Mouse (Mus musculus): ENCODE data around the gene Sppl2b. TPM values are rescaled to one million over a fixed set of nuclear protein-coding genes. Genes with fewer than 3 reads are reported as not detected.

Sppl2b gene
- total and polyA plus RNA-seq, 3 experiments = 52.0 to 65.9 TPM; not detected in 1

GRCm38 (mm10) chr10:80896581-80897485 is 41.8 kb downstream of the Sppl2b start:
- peaks cover 17% of the 10 kb centered on the region for H3K79me2 ChIP-seq (ENCODE audit: control insufficient read depth, insufficient read depth, low read length, poor library complexity)

GRCm38 (mm10) chr10:80897861-80898510 is 42.9 kb downstream of the Sppl2b start:
- H3K36me3 ChIP-seq (ENCODE audit: control insufficient read depth in 1 of 2, insufficient read depth in 2 of 2, low read length in 2 of 2) = peaks cover 0 to 5% of the 10 kb centered on the region in 2 experiments; a peak in 2 of 4 replicates
- H3K4me1 ChIP-seq (ENCODE audit: control insufficient read depth in 1 of 2, insufficient read depth in 2 of 2, low read length in 2 of 2) = peaks cover 0 to 8% of the 10 kb centered on the region in 2 experiments; a peak in 2 of 4 replicates
- peaks cover 17% of the 10 kb centered on the region for H3K79me2 ChIP-seq (ENCODE audit: control insufficient read depth, insufficient read depth, low read length, poor library complexity)
- H3K27ac ChIP-seq (ENCODE audit: control insufficient read depth, low read depth, low read length) = no peak overlapping the region
- no peaks in the 10 kb centered on the region for H3K27me3 ChIP-seq (ENCODE audit: control insufficient read depth in 1 of 2, insufficient read depth in 2 of 2, low read length in 2 of 2)
- TF ChIP-seq MAX (IDR thresholded peaks at IDR 0.05; ENCODE audit: low read length) = no peak
- TF ChIP-seq RCOR1 (IDR thresholded peaks at IDR 0.05; ENCODE audit: low read depth, low read length) = no peak
- TF ChIP-seq MAFK (IDR thresholded peaks at IDR 0.05; ENCODE audit: borderline replicate concordance, low read depth, low read length) = no peak
- no peak for TF ChIP-seq HCFC1 (IDR thresholded peaks at IDR 0.05; ENCODE audit: low read depth, low read length)
- no peak for TF ChIP-seq USF1 (IDR thresholded peaks at IDR 0.05; ENCODE audit: low read depth, low read length)
- no peak for TF ChIP-seq ZKSCAN1 (IDR thresholded peaks at IDR 0.05; ENCODE audit: low read depth, low read length)
- TF ChIP-seq POLR2A (IDR thresholded peaks at IDR 0.05; ENCODE audit: control insufficient read depth in 1 of 2, insufficient read depth in 1 of 2, low read depth in 1 of 2, low read length in 2 of 2, poor library complexity in 1 of 2) = peak in 1 of 2 experiments; percentile 8; a peak in 1 of 4 replicates
- TF ChIP-seq ZNF384 (IDR thresholded peaks at IDR 0.05; ENCODE audit: low read depth, low read length) = no peak
- TF ChIP-seq NELFE (IDR thresholded peaks at IDR 0.05; ENCODE audit: low read depth, low read length) = no peak
- TF ChIP-seq MYB (IDR thresholded peaks at IDR 0.05; ENCODE audit: low read depth, low read length) = no peak
- no peak for TF ChIP-seq CHD2 (IDR thresholded peaks at IDR 0.05; ENCODE audit: low read length)
- no peak for TF ChIP-seq MYC (IDR thresholded peaks at IDR 0.05; ENCODE audit: low read depth, low read length)
- TF ChIP-seq GATA1 (IDR thresholded peaks at IDR 0.05; ENCODE audit: low read depth, low read length) = no peak
- TF ChIP-seq POLR2AphosphoS2 (IDR thresholded peaks at IDR 0.05; ENCODE audit: low read length) = peak; percentile 17; the same call in 1 of the 2 replicates
- no peak for DNase-seq (ENCODE audit: low read depth, low spot score)
- H3K4me3 ChIP-seq (ENCODE audit: control insufficient read depth in 1 of 2, insufficient read depth in 1 of 2, low read depth in 2 of 2, low read length in 2 of 2) = no peak overlapping the region
- H3K9ac ChIP-seq (ENCODE audit: control insufficient read depth, low read depth, low read length, poor library complexity, severe bottlenecking) = no peak overlapping the region
- no peaks in the 10 kb centered on the region for H3K9me3 ChIP-seq (replicated peaks; ENCODE audit: insufficient read depth, low read length)

More at GRCm38 (mm10) chr10:80896581-80897485, 41.8 kb downstream of the Sppl2b start:
- peaks cover 0 to 5% of the 10 kb centered on the region in 2 experiments; a peak in 2 of 4 replicates for H3K36me3 ChIP-seq (ENCODE audit: control insufficient read depth in 1 of 2, insufficient read depth in 2 of 2, low read length in 2 of 2)
- no peak overlapping the region for H3K27ac ChIP-seq (ENCODE audit: control insufficient read depth, low read depth, low read length)
- no peak for DNase-seq (ENCODE audit: low read depth, low spot score)
- TF ChIP-seq MAZ (IDR thresholded peaks at IDR 0.05; ENCODE audit: low read depth, low read length) (no peak), CTCF (IDR thresholded peaks at IDR 0.05 in 2 of 3, conservative IDR thresholded peaks at IDR 0.05 in 1 of 3; ENCODE audit: control insufficient read depth in 1 of 3, insufficient read depth in 1 of 3, low read depth in 2 of 3, low read length in 3 of 3, poor library complexity in 1 of 3, severe bottlenecking in 1 of 3) (no peak), POLR2A (IDR thresholded peaks at IDR 0.05; ENCODE audit: control insufficient read depth in 1 of 2, insufficient read depth in 1 of 2, low read depth in 1 of 2, low read length in 2 of 2, poor library complexity in 1 of 2) (0 out of 4 replicates have a peak, but pooled peaks of 1 of the 2 experiments have one; percentile 4), POLR2AphosphoS2 (IDR thresholded peaks at IDR 0.05; ENCODE audit: low read length) (peak; percentile 15; the same call in 1 of the 2 replicates)
- no peak overlapping the region for H3K9ac ChIP-seq (ENCODE audit: control insufficient read depth, low read depth, low read length, poor library complexity, severe bottlenecking)
- peaks cover 0 to 8% of the 10 kb centered on the region in 2 experiments; a peak in 2 of 4 replicates for H3K4me1 ChIP-seq (ENCODE audit: control insufficient read depth in 1 of 2, insufficient read depth in 2 of 2, low read length in 2 of 2)
- no peaks in the 10 kb centered on the region for H3K27me3 ChIP-seq (ENCODE audit: control insufficient read depth in 1 of 2, insufficient read depth in 2 of 2, low read length in 2 of 2)
- no peak overlapping the region for H3K4me3 ChIP-seq (ENCODE audit: control insufficient read depth in 1 of 2, insufficient read depth in 1 of 2, low read depth in 2 of 2, low read length in 2 of 2)
- H3K9me3 ChIP-seq (replicated peaks; ENCODE audit: insufficient read depth, low read length) = no peaks in the 10 kb centered on the region

Data from MEL (cell line).